Mouse (Mus musculus) liver, adult 2 months (tissue): ENCODE data around the gene Tmem41b.

Experiments
- CTCF ChIP-seq: fragments of 200-500 bp; IDR thresholded peaks from 2 replicates; pipeline ENCODE4 v1.5.1; 2011; ENCODE audit warnings: low read depth, low read length, control low read depth
- POLR2A ChIP-seq: fragments of 200-500 bp; IDR thresholded peaks from 2 replicates; pipeline ENCODE4 v1.6.1; 2011; ENCODE audit warnings: low read length, control low read depth; ENCODE audit not compliant: insufficient read depth; ENCODE audit errors: extremely low read depth

DNA sequence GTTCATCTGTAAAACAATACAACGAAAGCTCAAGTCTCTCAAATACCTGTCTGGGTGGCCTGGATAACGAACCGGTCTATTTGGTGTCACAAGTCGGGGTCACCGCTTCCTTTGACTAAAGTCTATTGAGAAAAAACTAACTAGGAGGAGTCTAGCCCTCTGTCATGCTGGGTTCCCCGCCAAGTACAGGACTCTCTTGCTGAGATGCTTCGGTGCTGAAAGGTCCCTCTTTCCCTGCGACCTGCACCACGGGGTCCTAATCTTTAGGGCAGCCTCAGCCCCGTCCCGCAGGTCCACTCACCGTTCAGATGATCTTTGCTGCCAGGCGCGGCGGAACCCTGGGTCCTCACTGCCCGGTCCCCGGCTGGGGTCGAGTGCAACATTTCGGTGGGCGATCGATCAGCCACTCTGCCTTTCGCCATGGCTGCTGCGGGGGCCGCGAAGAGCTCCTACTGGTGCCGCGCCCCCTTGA is 1.0 kb downstream of the Tmem41b start:
- TF ChIP-seq CTCF (no peak), POLR2A (no peak)
